Mouse (Mus musculus): ENCODE data around the gene Chd2.
"Not testable (repeated sequence)": the region's sequence is repeated elsewhere in the genome, so short reads cannot be mapped to it uniquely, and the experiment has no call there.

Chd2 gene

GRCm38 (mm10) chr7:73541412-73542130 lies at the start of gene Chd2:
Chd2 (minus strand) TSS chr7:73541830.
- no peak for DNase-seq (ENCODE audit: low read depth, low spot score)

GRCm38 (mm10) chr7:73590757-73591156 lies 49.1 kb upstream of the Chd2 start:
- DNase-seq (ENCODE audit: low read depth, low spot score) = no peak

DNA sequence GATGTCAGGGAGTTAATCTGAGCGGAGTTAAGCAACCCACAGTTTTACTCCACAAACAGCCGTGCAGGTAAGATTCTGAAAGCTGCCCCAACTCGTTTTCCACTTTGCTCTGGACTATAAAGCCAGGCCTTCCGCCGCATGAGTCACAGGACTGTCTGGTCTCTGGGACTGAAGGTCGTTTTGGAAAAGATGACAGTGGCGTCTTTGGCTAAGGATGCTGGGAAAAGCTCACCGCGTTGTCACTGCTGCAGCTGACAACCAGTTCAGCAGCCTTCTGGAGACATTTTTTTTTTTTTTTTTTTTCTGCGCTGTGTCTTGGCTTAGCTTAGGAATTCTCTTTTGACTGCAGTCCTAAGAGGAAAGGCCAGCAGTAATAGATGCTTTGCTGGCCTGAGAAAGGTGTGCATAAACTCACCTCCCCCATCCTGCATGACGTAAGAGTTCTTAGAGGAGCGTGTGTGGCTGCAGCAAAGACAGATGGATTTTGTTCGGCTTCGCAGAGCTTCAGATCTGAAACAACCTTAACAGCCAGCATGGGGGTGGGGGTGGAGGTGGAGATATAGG lies 47.7 kb upstream of the Chd2 start:
- no peak for DNase-seq (ENCODE audit: low read depth, low spot score)

- no peak for DNase-seq (ENCODE audit: low read depth, low spot score)
Observed at GRCm38 (mm10) chr7:73588351-73588906, 46.8 kb upstream of the Chd2 start.

GRCm38 (mm10) chr7:73586717-73587116 lies 45.1 kb upstream of the Chd2 start:
- no peak for DNase-seq (ENCODE audit: low read depth, low spot score)

- no peak for DNase-seq (ENCODE audit: low read depth, low spot score)
Observed at GRCm38 (mm10) chr7:73586206-73586605, 44.6 kb upstream of the Chd2 start.

DNA sequence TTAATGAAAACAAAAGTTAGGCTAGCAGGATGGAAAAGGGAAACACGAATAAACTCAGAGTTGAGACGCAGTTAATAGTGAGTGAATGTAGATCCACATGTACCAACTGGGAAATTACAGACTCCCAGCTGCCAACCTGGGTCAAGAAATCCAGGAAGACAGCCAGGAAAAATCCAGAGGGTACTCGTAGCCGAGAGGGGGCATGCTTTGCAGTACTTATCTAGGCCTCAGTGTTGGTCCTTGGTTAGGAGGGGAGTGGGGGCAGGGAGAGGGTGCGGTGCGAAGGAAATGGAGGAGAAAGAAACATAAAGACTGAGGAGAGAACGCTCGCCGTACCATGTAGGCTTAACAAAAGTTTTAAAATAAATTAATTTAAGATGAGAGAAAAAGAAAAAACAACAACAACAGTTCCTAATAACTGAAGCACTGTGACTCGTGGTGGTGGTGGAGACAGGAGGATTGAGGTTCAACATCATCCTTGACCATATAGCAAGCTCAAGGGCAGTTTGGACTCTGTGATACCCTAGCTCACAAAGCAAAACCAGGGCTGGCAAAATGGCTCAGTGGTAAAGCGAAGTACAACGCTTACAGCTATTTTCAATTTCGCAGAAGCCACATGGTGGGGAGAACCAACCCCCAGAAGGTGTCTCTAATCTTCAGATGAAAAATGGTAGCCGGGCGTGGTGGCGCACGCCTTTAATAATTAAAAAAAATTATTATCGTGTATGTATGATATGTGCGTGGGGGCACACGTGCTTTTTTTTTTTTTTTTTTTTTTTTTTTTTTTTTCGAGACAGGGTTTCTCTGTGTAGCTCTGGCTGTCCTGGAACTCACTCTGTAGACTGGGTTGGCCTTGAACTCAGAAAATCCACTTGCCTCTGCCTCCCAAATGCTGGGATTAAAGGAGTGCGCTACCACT lies 43.7 kb upstream of the Chd2 start:
- DNase-seq (ENCODE audit: low read depth, low spot score) = no peak

DNA sequence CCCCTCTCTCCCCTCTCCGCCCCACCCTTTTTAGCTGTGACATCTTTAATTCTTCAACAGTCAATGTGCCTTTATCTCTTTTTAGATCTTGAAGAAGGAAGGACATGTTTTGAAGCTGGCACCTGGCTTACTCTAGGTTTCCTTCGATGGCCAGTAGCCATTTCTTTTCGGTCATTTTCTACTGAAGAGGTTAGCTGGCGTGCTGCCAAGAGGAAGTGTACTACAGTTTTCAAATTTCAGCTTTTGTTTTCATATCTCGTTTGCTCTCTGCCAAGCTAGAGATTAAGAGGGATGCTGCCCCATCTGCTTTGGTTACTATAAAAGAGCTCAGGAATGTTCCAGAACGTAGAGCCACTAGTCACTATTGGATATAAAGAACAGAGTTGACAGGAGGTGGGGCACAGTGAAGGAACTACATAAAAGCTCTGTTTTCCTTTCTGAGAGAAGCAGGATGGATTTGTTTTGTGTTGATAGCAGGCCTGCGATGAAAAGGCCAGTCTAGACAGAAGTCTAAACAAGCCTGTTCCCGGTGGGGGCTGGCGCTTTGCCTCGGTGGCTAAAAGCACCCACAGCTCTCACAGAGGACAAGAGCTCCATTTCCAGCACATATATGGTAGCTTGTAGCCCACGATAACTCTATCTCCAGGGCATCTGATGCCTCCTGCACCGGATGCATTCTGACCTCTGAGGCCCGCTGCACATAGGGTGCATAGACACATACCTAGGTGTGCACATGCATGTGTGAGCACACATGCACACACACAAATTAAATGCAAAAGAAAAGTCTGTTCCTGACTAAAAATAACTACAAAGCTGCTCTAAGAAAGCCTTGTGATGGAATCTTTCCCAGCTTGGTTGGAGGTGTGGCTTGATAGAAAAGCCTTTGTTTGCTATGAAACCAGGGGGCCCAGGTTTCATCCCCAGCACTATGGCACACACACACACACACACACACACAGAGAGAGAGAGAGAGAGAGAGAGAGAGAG lies 42.7 kb upstream of the Chd2 start:
- DNase-seq (ENCODE audit: low read depth, low spot score) = no peak

GRCm38 (mm10) chr7:73583400-73583799 lies 41.8 kb upstream of the Chd2 start:
- no peak for DNase-seq (ENCODE audit: low read depth, low spot score)

GRCm38 (mm10) chr7:73581836-73582375 lies 40.3 kb upstream of the Chd2 start:
- no peak for DNase-seq (ENCODE audit: low read depth, low spot score)

- no peak for DNase-seq (ENCODE audit: low read depth, low spot score)
Observed at GRCm38 (mm10) chr7:73579072-73579731, 37.6 kb upstream of the Chd2 start.

DNA sequence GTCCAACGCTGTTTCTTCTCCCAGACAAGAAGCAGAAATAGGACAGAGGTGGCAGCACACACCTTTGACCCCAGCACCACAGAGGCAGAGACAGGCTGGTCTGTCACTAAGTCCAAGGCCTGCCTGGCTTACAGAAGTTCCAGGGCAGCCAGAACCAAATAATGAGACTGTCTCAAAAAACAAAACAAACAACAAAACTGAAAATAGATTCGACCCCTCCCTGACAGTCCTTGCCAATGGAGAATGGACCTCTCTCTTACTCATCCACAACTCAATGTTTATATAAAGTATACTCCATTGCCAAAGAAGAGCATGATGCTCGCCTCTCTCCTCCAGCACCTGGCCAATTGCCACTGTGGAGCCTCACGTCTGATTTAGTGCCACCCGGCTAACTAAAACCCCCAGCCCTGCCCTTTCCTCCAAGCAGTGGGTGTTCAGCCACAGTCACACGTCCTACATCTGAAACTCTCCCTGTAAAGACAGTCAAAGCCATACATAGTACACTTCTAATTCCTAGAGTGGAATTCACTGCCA lies 36.3 kb upstream of the Chd2 start:
- no peak for DNase-seq (ENCODE audit: low read depth, low spot score)

GRCm38 (mm10) chr7:73576101-73576936 lies 34.7 kb upstream of the Chd2 start:
- no peak for DNase-seq (ENCODE audit: low read depth, low spot score)

DNA sequence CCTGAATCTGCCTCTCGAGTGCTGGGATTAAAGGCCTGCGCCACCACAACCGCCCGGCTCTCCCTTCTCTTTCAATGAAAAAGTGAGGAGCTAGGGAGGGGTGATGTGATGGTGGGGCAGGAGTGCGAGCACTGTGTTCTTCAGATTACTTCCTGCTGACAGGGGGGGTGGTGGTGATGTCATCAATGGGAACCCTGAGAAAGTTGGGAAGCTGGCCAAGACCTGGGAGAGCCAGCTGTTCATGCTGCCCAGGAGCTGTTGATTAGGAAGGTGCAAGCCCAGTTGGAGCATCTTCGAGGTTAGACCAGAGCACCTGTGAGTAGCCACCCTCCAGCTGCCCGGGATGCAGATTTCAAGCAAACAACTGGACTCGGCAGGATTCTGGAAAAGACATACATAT lies 33.6 kb upstream of the Chd2 start:
- DNase-seq (ENCODE audit: low read depth, low spot score) = no peak

GRCm38 (mm10) chr7:73574673-73575072 lies 33.0 kb upstream of the Chd2 start:
- DNase-seq (ENCODE audit: low read depth, low spot score) = not testable (repeated sequence)

DNA sequence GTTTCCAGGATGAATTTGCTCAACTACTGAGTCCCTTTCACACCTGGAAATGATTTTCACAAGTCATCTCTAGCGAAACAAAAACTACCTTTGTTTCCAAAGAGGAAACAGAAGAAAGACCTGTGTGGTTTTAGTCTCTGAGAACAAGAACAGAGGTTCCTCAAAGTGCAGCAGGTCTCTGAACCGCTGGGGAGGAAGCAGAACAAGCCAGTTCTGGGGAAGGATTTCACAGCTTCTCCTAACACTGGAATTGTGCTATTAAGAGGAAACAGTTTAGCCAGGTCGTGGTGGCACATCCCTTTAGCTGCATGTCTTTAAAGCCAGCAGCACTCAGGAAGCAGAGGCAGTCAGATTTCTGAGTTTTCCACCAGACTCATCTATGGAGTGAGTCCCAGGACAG lies 30.9 kb upstream of the Chd2 start:
- DNase-seq (ENCODE audit: low read depth, low spot score) = no peak

GRCm38 (mm10) chr7:73568801-73569403 lies 27.3 kb upstream of the Chd2 start:
- DNase-seq (ENCODE audit: low read depth, low spot score) = no peak

DNA sequence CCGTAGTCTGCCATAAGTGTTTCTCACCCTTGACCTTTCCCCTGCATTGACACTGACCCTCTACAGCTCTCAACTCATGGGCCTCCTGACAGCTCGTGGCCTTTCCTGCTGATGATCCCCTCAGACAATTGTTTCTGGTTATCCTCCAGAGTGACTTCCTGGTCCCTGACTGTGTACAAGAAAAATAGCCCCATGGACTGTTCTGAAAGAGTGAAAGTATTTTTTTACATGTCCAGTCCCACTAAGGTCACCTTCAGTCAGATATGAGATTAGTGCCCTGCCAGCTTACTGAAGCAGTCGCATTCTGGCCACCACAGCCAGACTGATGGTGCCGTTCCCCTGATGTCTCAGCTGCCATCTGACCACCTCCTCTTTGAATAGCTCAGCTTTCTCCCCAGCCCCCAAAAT lies 26.1 kb upstream of the Chd2 start:
- DNase-seq (ENCODE audit: low read depth, low spot score) = no peak

- no peak for DNase-seq (ENCODE audit: low read depth, low spot score)
Observed at GRCm38 (mm10) chr7:73564131-73564530, 22.5 kb upstream of the Chd2 start.
